Mouse (Mus musculus): ENCODE results near the gene Lca5l.

Lca5l gene

DNA sequence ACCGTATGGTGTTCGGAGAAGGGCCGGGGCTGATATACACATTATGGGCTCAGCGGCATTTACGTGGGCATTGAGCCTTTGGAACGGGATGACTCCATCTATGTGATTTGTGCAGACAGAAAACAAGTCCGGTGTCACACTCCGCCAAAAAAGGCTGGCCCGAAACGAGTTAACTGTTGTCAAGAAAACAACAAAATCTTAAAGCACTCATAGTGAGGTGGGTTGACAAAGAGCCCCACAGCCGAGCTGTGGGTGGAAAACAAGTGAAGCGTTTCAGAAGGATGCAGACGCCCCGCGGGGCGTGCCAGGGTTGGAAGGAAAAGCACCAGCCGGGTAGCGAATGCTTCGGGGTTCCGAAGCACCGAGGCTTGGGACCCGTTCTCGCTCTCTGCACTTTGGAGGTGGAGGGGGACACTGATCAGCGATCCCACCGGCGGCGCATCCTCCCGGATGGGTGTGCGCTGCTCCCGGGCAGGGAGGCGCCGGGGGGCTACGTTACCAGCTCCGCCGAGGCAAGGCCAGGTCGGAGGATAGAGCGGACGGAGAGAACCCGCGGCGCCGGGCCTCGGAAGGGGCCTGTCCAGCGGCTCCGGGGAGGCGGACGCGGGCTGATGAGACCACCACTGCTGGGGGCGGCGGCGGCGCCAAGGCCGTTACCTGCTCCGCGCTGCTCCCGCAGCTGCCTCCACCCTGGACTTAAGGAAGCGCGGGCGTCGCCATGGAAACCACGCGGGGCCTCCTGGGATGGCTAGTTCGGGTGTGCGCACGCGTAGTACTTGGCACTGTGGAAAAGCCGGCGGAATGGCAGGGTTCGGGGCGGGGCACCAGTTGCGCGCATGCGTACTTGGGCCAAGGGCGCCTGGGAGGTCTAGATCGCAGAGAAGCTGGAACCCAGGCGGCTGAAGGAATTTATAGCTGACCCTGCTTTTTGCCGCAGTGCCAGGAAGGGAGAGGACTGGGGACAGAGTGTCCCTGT, at the start of gene Lca5l:
Gene Lca5l, minus strand, starts transcription at position 741 of the 976 bp plus-strand sequence.
- DNase-seq (ENCODE audit: low read depth, low spot score) = peak; percentile 96

DNA sequence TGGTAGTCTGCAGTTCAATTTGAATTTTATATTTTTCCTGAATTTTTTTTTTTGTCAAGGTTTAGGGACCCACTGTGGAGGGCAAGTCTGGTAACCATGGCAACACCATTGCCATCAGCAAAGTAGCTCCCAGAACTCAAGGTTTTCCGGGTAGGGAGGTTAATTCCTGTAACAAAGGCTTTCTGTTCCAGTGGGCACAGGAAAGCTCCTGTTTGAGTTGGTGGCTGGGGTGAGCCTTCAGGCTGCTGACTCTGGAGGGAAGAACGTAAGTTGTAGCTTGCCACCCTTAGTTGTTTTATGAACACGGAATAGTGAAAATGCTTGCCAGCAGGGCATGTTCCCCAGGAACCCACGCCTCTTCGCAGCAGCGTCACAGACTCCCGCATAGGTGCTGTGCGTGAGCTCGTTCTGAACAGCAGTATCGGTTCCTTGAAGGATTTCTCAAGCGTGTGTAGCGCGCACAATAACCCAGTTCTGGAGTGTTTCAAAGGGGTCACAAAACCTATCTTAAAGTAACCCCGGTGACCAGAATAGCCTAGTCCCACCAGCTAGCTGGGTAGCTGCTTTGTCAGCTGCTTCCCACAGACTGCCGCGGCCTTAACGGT, 43.4 kb upstream of the Lca5l start, which contains the start of gene B3galt5:
Gene B3galt5, plus strand, starts transcription at position 436 of the 605 bp plus-strand sequence.
- no peak for DNase-seq (ENCODE audit: low read depth, low spot score)

DNA sequence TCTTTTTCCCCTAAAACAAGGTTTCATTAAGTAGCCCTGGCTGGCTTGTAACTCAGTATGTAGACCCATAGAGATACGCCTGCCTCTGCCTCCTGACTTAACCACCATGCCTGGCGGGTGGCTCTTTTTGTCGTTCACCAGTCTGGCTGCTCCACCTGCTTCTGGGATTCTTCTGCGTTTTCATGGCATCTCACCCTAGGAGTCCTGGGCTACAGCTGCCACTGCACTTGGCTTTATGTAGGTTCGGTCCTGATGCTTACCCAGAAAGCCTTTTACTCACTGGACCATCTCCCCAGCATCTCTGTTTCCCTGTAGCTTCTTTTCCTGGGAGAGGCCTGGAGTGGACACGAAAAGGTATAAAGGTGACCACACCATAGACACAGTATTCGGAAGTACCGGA, 41.9 kb upstream of the Lca5l start:
- no peak for DNase-seq (ENCODE audit: low read depth, low spot score)

DNA sequence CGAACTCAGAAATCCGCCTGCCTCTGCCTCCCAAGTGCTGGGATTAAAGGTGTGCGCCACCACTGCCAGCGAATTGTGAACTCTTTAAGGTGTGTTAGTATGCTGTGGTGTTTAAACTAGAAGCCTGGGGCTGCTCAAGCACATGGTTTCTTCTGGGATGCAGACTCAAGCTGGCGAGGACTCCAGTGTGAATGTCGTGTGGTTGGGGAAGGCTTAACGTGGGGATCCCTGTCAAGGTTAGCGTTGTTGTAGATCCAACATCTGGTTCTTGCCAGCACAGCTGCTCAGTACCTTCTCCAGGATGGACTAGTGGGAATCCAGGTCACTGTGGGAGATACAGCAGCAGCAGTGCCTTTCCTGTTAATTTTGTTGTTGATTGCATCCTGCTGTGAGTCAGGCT, 39.9 kb upstream of the Lca5l start:
- no peak for DNase-seq (ENCODE audit: low read depth, low spot score)

DNA sequence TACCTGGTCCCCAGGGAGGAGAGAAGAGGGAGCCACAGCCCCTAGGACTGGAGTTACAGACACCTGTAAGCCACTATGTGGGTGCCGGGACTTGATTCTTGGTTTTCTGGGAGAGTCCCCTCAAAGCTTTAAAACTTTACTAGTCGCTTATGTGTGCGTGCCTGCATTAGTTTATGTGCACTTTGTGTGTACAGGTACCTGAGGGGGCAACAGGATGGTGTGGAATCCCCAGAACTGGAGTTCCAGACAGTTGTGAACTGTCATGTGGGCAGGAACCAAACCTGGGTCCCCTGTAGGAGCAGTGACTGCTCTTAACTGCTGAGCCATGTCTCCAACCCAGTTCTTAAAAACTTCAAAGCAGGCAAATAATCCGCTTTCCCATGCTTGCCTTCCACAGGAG, 39.2 kb upstream of the Lca5l start:
- no peak for DNase-seq (ENCODE audit: low read depth, low spot score)

DNA sequence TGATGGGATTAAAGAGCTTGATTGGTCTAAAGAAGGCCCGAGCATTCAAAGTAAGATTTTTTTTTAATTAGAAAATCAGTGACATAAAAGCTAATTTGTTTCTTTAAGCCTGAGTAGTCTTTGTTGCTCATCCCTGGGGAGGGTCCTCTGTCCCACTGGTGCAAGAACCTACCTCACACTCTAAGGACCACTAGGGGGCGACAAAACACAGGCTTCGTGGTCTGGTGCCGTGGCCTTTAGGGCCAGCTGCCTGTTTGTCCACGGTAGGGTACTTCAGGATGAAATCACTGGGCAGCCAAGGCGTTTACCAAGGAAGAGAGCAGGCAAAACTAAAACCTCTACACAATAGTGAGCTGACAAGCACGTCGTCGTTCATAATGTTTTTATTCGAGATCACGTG, 38.3 kb upstream of the Lca5l start:
- DNase-seq (ENCODE audit: low read depth, low spot score) = no peak

DNA sequence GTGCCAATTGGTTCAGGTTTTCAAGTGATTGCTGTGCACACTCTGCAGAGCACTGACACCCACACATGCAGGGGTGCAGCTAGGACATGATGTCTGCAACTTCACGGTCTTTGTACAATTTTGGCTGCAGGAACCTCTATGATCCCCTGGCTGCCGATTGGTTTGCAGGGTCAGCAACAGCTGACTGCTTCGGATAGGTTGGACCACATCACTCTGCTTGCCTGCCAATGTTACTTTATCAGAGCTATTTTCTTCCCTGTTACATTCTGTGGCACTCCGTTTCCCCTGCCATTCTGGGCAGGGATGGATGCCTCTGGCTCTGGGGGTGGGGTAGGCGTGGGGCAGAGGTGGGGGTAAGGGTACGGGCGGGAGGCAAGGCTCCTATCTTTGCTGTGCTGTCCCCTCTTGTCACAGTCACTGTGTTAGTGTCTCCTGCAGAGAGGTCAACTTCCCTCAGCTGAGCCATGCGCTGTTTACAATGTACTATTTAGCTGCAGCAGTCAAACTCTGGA, 37.0 kb upstream of the Lca5l start:
- DNase-seq (ENCODE audit: low read depth, low spot score) = no peak

DNA sequence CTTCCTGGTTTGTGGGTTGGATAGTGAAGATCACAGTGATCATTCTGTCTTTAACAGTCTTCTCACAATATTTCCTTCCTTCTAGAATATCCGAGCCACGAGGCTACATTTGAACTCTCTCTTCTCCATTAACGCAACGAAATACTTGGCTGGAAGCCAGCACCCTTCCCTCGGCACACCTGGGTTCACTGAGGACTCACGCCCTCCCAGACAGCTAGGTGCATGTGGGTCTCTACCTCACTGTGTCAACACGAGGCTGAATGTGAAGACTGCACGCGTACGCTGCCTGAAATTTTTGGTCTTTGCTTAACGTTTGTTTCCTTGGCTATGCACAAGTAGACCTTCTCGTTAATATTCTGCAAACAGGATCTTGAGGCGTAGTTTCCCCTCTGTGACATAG, 36.4 kb upstream of the Lca5l start:
- no peak for DNase-seq (ENCODE audit: low read depth, low spot score)

DNA sequence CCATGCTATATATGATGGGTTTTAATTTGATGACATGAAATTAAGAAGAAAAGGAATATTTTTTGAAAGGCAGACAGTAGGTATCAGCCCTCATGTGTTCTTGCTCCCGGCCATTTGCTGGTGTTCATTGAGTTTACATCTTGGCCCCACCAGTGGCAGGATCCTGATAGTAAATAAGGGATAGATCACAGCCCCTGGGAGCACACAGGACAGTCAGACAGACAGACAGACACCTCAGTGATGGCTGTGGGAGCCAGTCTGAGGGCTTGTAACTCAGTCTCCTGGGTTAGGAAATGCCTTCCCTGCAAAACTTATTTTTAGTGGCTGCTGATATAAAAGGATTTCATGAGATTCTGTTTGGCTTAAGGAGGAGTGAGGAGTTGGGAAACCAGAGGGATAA, 30.4 kb upstream of the Lca5l start:
- no peak for DNase-seq (ENCODE audit: low read depth, low spot score)

DNA sequence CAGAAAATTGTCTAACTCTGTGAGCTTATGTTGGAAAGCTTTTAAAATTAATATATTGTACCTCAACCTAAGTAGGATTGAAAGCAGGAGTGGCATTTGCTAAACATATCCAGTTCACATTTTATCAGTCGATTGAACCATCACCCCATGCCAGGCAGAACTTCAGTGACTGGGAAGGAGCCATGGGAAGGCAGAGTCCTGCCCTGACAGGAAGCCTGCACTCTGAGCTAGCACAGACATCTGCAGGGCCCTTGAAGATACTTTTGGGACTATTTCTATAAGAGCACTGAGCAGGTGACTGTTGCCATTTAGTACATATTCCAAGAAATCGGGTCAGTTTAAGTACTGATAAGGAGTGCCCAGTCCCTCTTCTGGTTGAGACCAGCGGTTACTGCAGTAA, 29.9 kb upstream of the Lca5l start:
- DNase-seq (ENCODE audit: low read depth, low spot score) = no peak

DNA sequence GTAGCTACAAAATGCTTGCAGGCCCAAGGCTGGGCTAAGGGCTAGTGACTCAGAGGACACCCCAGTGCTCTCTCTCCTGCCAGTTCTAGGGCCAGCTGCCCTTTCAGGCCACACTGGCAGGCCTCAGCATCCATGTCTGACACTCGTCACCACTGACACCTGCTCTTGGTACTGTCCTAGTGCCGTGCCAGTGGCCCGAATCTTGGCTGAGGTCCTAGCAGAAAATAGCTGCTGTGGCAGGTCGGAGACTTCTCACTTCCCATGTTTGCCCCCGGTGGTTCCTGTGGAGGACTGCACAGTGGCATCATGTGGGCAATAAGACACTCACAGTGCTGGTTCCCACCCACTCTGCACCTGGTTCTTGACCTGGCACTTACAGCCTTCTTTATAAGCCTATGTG, 29.4 kb upstream of the Lca5l start:
- DNase-seq (ENCODE audit: low read depth, low spot score) = no peak

DNA sequence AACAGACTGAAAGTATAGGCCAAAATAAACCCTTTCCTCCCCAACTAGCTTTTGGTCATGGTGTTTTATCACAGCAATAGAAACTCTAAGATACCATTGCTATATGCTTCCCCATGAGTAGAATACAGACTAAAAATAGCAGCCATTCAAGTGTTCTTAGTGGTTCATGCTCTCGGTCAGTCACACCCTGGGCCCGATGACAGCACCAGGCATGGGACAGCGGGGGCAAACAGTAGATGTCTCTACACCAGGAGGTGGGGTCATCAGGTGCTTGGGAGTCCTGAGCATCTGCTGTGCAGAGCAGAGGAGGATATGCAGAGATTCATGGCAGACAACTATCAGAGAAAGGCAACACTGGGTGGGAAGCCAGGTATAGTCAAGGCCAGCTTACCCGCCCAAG, 21.0 kb upstream of the Lca5l start:
- DNase-seq (ENCODE audit: low read depth, low spot score) = no peak

DNA sequence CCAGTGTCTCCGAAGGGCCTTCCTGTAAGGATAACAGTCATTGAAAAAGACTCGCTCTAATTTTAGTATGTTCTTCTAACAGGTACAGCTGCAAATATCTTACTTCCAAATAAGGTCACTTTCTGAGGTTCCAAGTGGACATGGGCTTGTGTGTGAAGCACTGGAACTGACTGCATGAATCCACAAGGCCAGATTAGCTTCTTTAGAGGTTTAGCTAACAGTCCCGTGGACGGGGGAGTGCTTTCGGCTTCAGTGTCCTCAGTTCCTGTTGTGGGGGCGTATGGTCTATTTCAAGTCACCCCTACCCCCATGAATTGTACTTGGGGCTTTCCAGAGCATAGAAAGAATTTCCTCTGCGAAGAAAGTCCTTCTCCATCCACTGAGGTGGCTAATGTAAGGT, 18.8 kb upstream of the Lca5l start:
- DNase-seq (ENCODE audit: low read depth, low spot score) = no peak

DNA sequence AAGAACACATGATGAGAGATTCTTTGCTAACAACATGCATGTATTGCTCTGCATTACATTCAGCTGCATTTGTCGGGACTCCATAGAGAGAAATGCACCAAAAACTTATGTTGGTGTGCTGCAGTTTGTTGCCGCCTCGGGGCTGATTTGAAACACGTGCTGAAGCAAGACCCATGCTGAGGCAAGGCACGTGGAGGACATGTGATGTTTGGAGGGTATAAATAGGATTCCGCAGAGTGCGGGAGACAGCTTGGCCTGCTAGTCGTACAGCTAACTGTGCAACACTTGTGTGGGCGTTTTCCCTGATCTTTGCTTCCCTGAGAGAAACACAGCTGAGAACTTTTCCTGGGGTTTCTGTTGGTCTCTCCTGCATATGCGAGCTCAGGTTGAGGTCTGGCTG, 17.7 kb upstream of the Lca5l start:
- no peak for DNase-seq (ENCODE audit: low read depth, low spot score)

DNA sequence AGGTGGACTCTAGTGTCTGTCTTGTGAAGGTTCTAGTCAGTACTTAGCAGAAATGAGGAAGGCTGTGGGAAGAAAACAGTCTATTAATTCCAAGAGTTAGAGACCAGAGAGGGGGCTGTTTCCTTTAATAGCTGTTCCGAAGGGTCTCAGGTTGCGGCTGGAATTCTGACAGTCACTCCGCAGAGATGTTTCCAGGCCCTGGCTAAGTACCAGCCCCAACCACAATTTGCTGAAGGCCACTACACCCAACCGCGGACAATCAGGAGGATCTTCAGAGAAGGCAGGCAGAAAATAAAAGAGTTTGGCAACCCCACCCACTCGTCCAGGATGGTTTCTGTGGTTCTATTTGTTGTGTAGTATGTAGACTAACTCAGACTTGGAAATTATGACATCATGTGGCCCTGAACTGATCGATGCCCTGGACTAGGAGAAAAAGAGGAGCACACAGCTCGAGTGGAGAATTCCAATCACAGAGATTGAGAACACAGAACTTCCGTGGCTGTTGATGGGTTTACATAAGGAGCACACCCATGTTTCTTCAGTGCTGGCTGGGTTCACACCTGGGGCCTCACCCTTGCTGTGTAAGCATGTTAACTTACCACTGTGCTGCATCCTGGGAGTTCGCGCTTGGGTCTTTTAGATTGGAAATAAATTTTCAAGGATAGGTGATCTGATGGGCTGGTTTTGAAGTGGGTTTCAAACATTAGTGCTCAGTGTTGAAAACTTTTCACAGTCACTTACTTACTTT, 9.6 kb upstream of the Lca5l start:
- no peak for DNase-seq (ENCODE audit: low read depth, low spot score)

DNA sequence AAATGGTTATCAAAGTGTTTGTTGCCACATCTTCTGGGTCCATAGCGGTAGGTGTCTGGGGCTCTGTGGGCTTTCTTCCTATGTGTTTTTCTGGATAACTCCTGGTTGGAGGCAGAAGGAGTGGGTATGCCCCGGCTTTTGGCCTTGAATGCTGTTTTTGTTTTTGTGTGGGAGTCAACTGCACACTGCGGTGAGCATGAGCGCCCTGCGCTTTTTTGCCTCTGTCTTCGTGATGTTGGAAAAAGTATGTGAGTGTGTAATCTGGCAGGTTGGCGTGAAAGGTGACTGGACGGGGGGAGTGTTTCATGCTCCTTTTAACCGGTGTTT, 8.6 kb upstream of the Lca5l start:
- DNase-seq (ENCODE audit: low read depth, low spot score) = no peak

DNA sequence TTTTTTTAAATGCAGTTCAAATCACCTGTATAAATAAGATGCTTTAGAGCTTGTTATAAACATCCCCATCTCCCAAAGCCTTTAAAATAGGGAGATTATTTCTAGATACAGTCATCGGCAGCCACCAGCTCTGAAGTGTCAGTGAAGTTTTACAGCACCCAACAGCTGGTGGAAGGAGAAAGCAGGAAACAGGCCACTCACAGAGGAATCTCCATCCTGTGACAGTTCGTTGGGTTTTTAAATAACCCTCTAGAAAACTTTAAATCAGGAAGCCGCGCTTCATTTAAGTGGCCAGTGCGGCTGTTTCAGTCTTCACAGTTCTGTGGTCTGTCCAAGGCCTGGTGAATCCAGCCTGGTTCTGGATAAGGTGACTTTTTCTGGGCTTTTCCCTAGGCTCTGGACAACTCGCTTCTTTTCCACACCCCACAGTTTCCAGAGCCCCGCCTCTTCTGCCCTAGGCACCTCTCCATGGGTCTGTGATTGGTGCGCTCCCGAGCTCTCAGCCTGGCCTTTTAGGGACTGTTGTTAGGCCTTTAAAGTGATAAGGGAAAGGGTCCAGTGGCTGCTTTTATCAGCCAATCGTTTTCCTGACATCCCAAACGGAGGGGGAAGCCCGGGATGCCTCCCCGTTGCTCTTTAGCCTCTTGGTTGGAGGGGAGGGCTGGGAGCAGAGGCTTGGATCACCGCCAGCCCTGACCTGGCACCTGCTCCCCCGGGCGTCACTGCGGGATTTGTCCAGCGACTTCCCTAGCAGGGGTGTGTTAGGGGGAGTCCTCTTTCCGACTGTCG, 8.0 kb upstream of the Lca5l start, which contains the start of gene Sh3bgr:
Gene Sh3bgr, plus strand, starts transcription at position 538 of the 789 bp plus-strand sequence.
- no peak for DNase-seq (ENCODE audit: low read depth, low spot score)

DNA sequence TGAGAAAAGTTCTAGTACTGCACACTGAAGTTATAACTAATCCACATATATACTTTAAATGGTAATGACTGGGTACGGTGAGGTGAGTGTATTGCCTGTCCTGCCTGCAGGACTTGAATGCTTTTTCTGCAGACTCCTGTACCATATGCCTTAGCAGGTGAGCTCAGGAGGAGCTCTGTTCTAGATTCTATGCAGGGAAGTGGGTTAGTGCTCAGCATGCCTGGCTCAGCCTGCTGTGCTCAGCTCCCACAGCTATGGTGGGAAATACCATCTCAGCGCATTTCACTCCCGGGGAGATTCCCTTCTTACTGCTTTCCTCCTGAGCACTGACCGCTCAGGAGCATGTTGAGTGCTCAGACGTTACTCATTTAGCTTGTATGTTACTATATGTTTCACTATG, 4.5 kb downstream of the Lca5l start:
- DNase-seq (ENCODE audit: low read depth, low spot score) = no peak

DNA sequence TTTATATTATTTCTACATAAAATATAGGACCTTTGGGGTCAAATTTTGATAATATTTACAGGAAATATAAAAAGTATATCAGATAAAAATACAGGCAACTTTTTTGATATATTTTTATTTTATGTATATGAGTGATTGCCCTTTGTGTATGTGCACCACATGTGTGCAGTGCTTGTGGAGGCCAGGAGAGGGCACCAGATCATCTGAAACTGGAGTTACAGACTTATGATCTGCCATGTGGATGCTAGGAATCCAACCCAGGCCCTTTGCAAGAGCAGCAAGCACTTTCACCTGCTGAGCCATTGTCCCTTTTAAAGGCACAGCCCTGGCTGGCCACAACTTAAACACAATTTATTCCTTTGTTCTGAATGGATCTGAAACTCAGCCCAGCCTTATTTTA, 12.9 kb downstream of the Lca5l start:
- no peak for DNase-seq (ENCODE audit: low read depth, low spot score)

DNA sequence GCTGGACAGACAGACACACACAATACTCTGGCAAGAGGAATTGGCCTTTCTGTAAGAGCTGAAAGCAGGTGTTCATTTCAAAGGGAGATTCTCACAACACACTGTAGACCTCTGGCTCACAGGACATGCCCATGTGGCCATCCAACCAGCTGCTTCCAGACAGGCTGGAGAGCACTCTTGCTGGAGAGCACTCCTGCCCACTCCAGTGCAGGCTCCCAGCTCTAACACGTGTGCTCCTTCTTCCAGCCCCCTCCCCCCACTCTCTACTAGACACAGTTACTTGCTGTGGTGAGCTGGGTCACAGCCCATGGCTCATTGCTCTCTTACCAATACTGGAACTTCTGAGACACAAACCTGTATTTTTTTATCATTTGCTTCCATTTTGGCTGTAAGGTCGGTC, 16.7 kb downstream of the Lca5l start:
- no peak for DNase-seq (ENCODE audit: low read depth, low spot score)

DNA sequence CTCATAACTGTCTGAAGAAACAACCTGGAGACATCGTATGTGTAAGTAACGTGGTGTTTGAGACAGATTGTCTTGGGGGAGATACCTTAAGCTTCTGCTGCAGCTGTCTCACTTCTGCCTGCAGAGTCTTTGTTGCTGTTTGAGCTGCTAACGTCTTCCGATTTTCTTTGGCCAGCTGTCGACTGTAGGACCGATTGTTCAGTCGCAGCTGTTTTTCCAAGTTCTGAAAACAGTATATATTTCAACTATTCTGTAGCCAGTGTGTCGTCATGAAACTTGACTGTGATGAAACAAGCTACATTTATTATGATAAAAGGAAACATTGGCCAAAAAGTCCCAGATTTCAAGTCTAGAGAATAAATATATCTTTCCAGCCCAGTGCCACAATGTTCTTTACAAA, 18.4 kb downstream of the Lca5l start:
- no peak for DNase-seq (ENCODE audit: low read depth, low spot score)

Data from telencephalon, adult 2 months (tissue).